In the genomic region with DNA sequence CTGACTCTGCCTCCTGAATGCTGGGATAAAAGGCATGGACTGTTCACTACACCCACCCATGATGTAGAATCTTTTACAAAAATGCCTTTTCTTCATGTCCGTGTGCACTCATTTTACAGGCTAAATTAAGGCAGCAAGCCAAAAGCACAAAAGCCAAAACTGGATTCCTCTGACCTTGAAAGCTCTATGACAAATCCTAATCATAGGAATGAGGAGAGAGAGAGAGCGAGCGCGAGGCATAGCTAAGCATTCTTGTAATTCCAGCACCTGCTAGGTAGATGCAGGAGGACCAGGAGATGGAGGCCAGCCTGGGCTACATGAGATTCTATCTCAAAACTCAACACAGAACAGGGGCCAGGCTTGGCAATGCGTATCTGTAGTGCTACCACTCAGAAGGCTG, we compare ENCODE assay signal across 25 mouse cellular contexts. TPM values are rescaled to one million over a fixed set of nuclear protein-coding genes. Genes with fewer than 3 reads are reported as not detected.
"Had no signal": no experiment of that assay in that cellular context is flagged by ENCODE, and none has a peak within 500 bp of the region (broad histone marks: within the 10 kb centered on the region; RNA-seq: fewer than 3 reads in every experiment).

No protein-coding gene starts in this region.

- H3K9ac ChIP-seq: kidney, embryonic 15.5 days; liver, embryonic 13.5 days had no signal

- H3K4me1 ChIP-seq: kidney, embryonic 15.5 days had no signal

- H3K9me3 ChIP-seq: kidney, embryonic 15.5 days; liver, embryonic 13.5 days had no signal

- H3K4me2 ChIP-seq: kidney, embryonic 15.5 days; liver, embryonic 13.5 days; midbrain, embryonic 11.5 days had no signal

- H3K27me3 ChIP-seq: kidney, embryonic 15.5 days; liver, embryonic 13.5 days had no signal

- DNase-seq: kidney, postnatal 10 days; kidney, postnatal 36 days; layer of hippocampus, postnatal 36 days; liver, embryonic 13.5 days; lung, adult 2 months; lung, postnatal 14 days; lung, postnatal 4 days; midbrain, embryonic 14.5 days; thymus, adult 2 months; thymus, postnatal 14 days had no signal

- H3K4me3 ChIP-seq: kidney, embryonic 15.5 days; left cerebral cortex, adult 2 months; liver, embryonic 13.5 days had no signal

- H3K27ac ChIP-seq: kidney, embryonic 15.5 days; left cerebral cortex, adult 2 months; liver, embryonic 13.5 days; stomach, postnatal 0 days had no signal

RNA-seq across cellular contexts. Expression of a gene that starts 8.0 kb away (rescaled TPM):
- polyA plus RNA-seq: limb, embryonic 11.5 days had no signal

RNA-seq across cellular contexts. Expression of a gene that starts 35.8 kb away (rescaled TPM):
- total RNA-seq: megakaryocyte progenitor cell, adult 5-6 weeks had no signal
- polyA plus RNA-seq: kidney, embryonic 15.5 days; limb, embryonic 11.5 days; liver, embryonic 13.5 days; lung, embryonic 16.5 days; midbrain, embryonic 11.5 days; stomach, embryonic 14.5 days had no signal

RNA-seq across cellular contexts. Expression of a gene that starts 50.5 kb away (rescaled TPM):
- total RNA-seq: layer of hippocampus, adult 8-10 months; layer of hippocampus, postnatal 10 days; layer of hippocampus, postnatal 36 days; left cerebral cortex, adult 2 months; left cerebral cortex, postnatal 10 days; left cerebral cortex, postnatal 36 days; megakaryocyte progenitor cell, adult 5-6 weeks; midbrain, postnatal 0 days had no signal
- polyA plus RNA-seq: kidney, embryonic 15.5 days; limb, embryonic 11.5 days; lung, embryonic 16.5 days; midbrain, embryonic 11.5 days; midbrain, embryonic 14.5 days; midbrain, postnatal 0 days; neural tube, embryonic 11.5 days; neural tube, embryonic 14.5 days; stomach, embryonic 14.5 days had no signal
